Mouse (Mus musculus) hindbrain, embryonic 11.5 days (tissue): ENCODE measurements at regions not wholly inside any gene's neighbourhood (a gene's known extent, or its start where the extent isn't known, plus 50 kb on each side); places are given as distances from the start of the nearest gene placed in this dataset.
"Not testable (repeated sequence)": the region's sequence is repeated elsewhere in the genome, so short reads cannot be mapped to it uniquely, and the experiment has no call there.

Experiments used
- ATAC-seq: fragments of 200-750 bp; cut with Nextera tagmentation; 2 replicates; pipeline ENCODE4 v1.8.0; 2017; ENCODE audit warnings: mild to moderate bottlenecking, moderate TSS enrichment, moderate library complexity; ENCODE audit not compliant: low FRiP score
- DNase-seq: peaks from one replicate; pipeline ENCODE4 v3.0.0-alpha.2; 2015; ENCODE audit warnings: low spot score
- H3K27ac ChIP-seq: fragments of 300-500 bp; sonication (generic); 2 replicates; pipeline ENCODE4 v1.5.1; 2014; ENCODE audit warnings: mild to moderate bottlenecking, low read depth, low read length
- H3K27me3 ChIP-seq: fragments of 300-500 bp; sonication (generic); 2 replicates; pipeline ENCODE4 v1.6.1; 2014; ENCODE audit warnings: mild to moderate bottlenecking, low read length, moderate library complexity, mixed read lengths; ENCODE audit not compliant: control insufficient read depth, insufficient read depth
- H3K36me3 ChIP-seq: fragments of 300-500 bp; sonication (generic); 2 replicates; pipeline ENCODE4 v1.6.1; 2014; ENCODE audit warnings: mild to moderate bottlenecking, low read length, moderate library complexity, mixed read lengths; ENCODE audit not compliant: control insufficient read depth, insufficient read depth
- H3K4me1 ChIP-seq: fragments of 300-500 bp; sonication (generic); replicated peaks from 2 replicates; pipeline ENCODE4 v1.6.1; 2014; ENCODE audit warnings: low read length, mixed read lengths; ENCODE audit not compliant: control insufficient read depth, insufficient read depth
- H3K4me2 ChIP-seq: fragments of 300-500 bp; sonication (generic); replicated peaks from 2 replicates; pipeline ENCODE4 v1.6.1; 2014; ENCODE audit warnings: mild to moderate bottlenecking, low read depth, low read length
- H3K4me3 ChIP-seq: fragments of 300-500 bp; sonication (generic); 2 replicates; pipeline ENCODE4 v1.5.1; 2014; ENCODE audit warnings: low read depth, low read length
- H3K9ac ChIP-seq: fragments of 300-500 bp; sonication (generic); 2 replicates; pipeline ENCODE4 v1.6.1; 2014; ENCODE audit warnings: low read depth, low read length
- H3K9me3 ChIP-seq: fragments of 300-500 bp; sonication (generic); 2 replicates; pipeline ENCODE4 v1.6.1; 2016; ENCODE audit warnings: low read length; ENCODE audit not compliant: control insufficient read depth
- WGBS: fragments of 180-500 bp; shearing (Covaris S2); extraction: QIAGEN DNeasy Blood & Tissue Kit; methylation state at CpG from one replicate; pipeline ENCODE4 v1.1.7; 2014; 5-methylcytosine and 5-hydroxymethylcytosine counted together

DNA sequence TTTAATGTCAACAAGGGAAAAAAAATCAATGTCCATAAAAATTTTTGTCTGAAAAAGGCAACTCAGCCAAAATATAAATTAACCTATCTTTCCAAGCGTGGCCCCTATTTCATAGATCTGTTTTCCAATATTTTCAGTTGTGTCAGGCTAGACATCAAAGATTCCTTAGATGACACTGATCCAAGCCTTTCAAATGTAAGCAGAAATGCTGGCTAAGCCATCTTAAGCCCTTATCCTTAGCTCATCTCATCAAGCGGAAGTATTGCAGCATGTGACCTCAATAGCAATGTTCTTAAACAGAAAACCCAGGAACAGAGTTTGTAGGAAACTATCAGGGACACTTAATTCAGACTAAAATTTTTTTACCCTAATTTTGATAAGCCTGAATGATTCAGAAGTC, 327.8 kb upstream of the Cypt12 start:
- Histone ChIP-seq H3K4me2 (no peak overlapping the region), H3K4me3 (no peak overlapping the region), H3K9me3 (no peaks in the 10 kb centered on the region), H3K27me3 (no peaks in the 10 kb centered on the region), H3K9ac (no peak overlapping the region), H3K27ac (0 out of 2 replicates have a peak overlapping the region, but pooled peaks have one; percentile 19), H3K4me1 (no peaks in the 10 kb centered on the region), H3K36me3 (no peaks in the 10 kb centered on the region)
- ATAC-seq (no peak), DNase-seq (no peak)
- WGBS = 78% methylated on average over 2 of the region's 2 CpGs

- no peak overlapping the region for H3K4me3 ChIP-seq
- H3K27me3 ChIP-seq = no peaks in the 10 kb centered on the region
- H3K36me3 ChIP-seq = no peaks in the 10 kb centered on the region
- no peaks in the 10 kb centered on the region for H3K4me1 ChIP-seq
- no peak for ATAC-seq
- H3K27ac ChIP-seq = no peak overlapping the region
- 86% methylated on average over 3 of the region's 3 CpGs for WGBS
- no peaks in the 10 kb centered on the region for H3K9me3 ChIP-seq
- no peak overlapping the region for H3K4me2 ChIP-seq
- DNase-seq = no peak
- no peak overlapping the region for H3K9ac ChIP-seq
Measured at GRCm38 (mm10) chr3:17632484-17632883, 315.7 kb upstream of the Cypt12 start.

DNA sequence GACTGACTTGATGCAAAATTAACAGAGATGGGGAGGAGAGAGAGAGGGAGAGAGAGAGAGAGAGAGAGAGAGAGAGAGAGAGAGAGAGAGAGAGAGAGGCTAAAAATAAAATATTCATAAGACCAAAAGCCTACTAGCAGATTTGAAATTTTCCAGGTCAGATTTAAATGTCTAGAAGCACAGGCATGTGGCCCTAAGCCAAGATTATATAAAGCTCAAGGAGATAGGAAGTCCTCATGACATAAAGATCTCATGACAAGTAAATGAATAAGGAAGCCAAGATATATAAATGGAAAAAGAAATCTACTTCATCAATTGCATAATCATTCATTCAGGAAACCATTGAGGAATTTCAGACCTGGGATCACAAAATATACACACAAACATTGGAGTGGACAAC, 311.9 kb upstream of the Cypt12 start:
- no peak overlapping the region for H3K4me2 ChIP-seq
- H3K36me3 ChIP-seq = no peaks in the 10 kb centered on the region
- no peaks in the 10 kb centered on the region for H3K27me3 ChIP-seq
- H3K4me1 ChIP-seq = no peaks in the 10 kb centered on the region
- DNase-seq (no peak), ATAC-seq (no peak)
- H3K4me3 ChIP-seq = no peak overlapping the region
- H3K27ac ChIP-seq = no peak overlapping the region
- H3K9me3 ChIP-seq = no peaks in the 10 kb centered on the region
- no peak overlapping the region for H3K9ac ChIP-seq

- WGBS = 91% methylated on average over 2 of the region's 2 CpGs
- H3K9ac ChIP-seq, H3K27ac ChIP-seq, ATAC-seq, H3K27me3 ChIP-seq, H3K36me3 ChIP-seq, H3K4me2 ChIP-seq, H3K4me3 ChIP-seq, H3K9me3 ChIP-seq, H3K4me1 ChIP-seq, DNase-seq: not testable (repeated sequence)
Measured at GRCm38 (mm10) chr3:17659988-17660387, 288.2 kb upstream of the Cypt12 start.

DNA sequence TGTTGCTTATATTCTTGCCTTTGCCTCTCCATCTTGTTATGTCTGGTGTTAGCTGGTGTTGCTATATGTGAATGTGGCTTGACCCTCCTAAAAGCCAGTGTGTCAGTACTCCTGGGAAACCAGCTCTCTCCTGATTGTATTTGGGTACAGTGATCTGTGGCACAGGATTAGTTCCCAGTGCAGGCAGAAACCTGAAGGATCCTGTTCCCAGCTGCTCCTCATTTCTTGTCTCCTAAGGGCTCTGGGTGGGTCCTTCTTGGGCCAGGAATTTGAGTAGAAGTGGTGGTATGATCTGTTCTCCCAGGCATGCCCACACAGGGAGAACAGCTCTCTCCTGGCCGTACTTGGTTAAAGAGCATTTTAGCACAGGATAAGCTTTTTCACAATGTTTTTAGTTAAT, 286.2 kb upstream of the Cypt12 start:
- Histone ChIP-seq H3K9me3 (no peaks in the 10 kb centered on the region), H3K4me3 (no peak overlapping the region), H3K4me1 (no peaks in the 10 kb centered on the region), H3K9ac (no peak overlapping the region), H3K36me3 (no peaks in the 10 kb centered on the region), H3K27ac (no peak overlapping the region), H3K27me3 (no peaks in the 10 kb centered on the region), H3K4me2 (no peak overlapping the region)
- no peak for ATAC-seq
- no peak for DNase-seq
- 94% methylated on average over 1 of the region's 1 CpGs for WGBS

- Histone ChIP-seq H3K4me1 (no peaks in the 10 kb centered on the region), H3K4me2 (no peak overlapping the region), H3K27ac (no peak overlapping the region), H3K9me3 (no peaks in the 10 kb centered on the region), H3K4me3 (no peak overlapping the region), H3K27me3 (no peaks in the 10 kb centered on the region), H3K36me3 (no peaks in the 10 kb centered on the region), H3K9ac (no peak overlapping the region)
- 78% methylated on average over 1 of the region's 1 CpGs for WGBS
- ATAC-seq (no peak), DNase-seq (no peak)
Measured at GRCm38 (mm10) chr3:17667016-17667415, 281.2 kb upstream of the Cypt12 start.

DNA sequence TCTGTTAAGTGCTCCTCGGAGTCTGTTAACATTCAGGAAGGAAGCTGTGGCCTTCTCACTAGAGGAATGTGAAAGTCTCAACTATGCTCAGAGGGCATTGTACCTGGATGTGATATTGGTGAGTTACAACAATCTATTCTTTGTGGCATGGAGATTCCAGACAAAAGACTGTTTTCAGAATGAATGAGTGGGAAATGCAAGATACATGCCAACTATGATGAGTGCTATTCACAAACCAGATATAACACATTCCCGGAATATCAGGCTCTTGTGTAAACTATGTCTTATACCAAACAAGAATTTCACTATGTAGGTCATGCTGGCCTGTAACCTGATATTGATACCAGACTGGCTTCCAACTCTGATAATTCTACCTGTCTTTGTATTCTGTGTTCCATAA, 279.4 kb upstream of the Cypt12 start:
- Histone ChIP-seq H3K27ac (no peak overlapping the region), H3K4me2 (no peak overlapping the region), H3K36me3 (no peaks in the 10 kb centered on the region), H3K9me3 (no peaks in the 10 kb centered on the region), H3K27me3 (no peaks in the 10 kb centered on the region), H3K9ac (no peak overlapping the region), H3K4me3 (no peak overlapping the region), H3K4me1 (no peaks in the 10 kb centered on the region)
- no peak for ATAC-seq
- 89% methylated on average over 2 of the region's 2 CpGs for WGBS
- no peak for DNase-seq
